Mouse (Mus musculus) heart, postnatal 0 days (tissue): ENCODE data around the gene Ppm1l. TPM values are rescaled to one million over a fixed set of nuclear protein-coding genes. Genes with fewer than 3 reads are reported as not detected.

Source experiments
- ATAC-seq: fragments of 200-750 bp; cut with Nextera tagmentation; 2 replicates; pipeline ENCODE4 v1.8.0; 2017; ENCODE audit warnings: low read depth, moderate number of reproducible peaks, moderate library complexity; ENCODE audit not compliant: insufficient read depth
- DNase-seq: peaks from one replicate; pipeline ENCODE4 v3.0.0-alpha.2; 2016; ENCODE audit warnings: low spot score
- H3K27ac ChIP-seq: fragments of 300-500 bp; sonication (generic); 2 replicates; pipeline ENCODE4 v1.5.1; 2014; ENCODE audit warnings: low read depth, mild to moderate bottlenecking
- H3K27me3 ChIP-seq: fragments of 300-500 bp; sonication (generic); 2 replicates; pipeline ENCODE4 v1.6.1; 2014; ENCODE audit warnings: low read length, mixed read lengths; ENCODE audit not compliant: control insufficient read depth, insufficient read depth
- H3K36me3 ChIP-seq: fragments of 300-500 bp; sonication (generic); replicated peaks from 2 replicates; pipeline ENCODE4 v1.6.1; 2014; ENCODE audit warnings: low read length, mixed read lengths; ENCODE audit not compliant: control insufficient read depth, insufficient read depth
- H3K4me1 ChIP-seq: fragments of 300-500 bp; sonication (generic); 2 replicates; pipeline ENCODE4 v1.6.1; 2014; ENCODE audit warnings: antibody characterized with exemption; ENCODE audit not compliant: control insufficient read depth, insufficient read depth
- H3K4me2 ChIP-seq: fragments of 300-500 bp; sonication (generic); 2 replicates; pipeline ENCODE4 v1.6.1; 2014; ENCODE audit warnings: low read depth, mild to moderate bottlenecking, low read length, moderate library complexity
- H3K4me3 ChIP-seq: fragments of 300-500 bp; sonication (generic); 2 replicates; pipeline ENCODE4 v1.5.1; 2014; ENCODE audit warnings: low read depth, low read length
- H3K9ac ChIP-seq: fragments of 300-500 bp; sonication (generic); replicated peaks from 2 replicates; pipeline ENCODE4 v1.6.1; 2014; ENCODE audit warnings: low read depth, low read length, mixed read lengths
- H3K9me3 ChIP-seq: fragments of 300-500 bp; sonication (generic); replicated peaks from 2 replicates; pipeline ENCODE4 v1.6.1; 2016; ENCODE audit warnings: low read length; ENCODE audit not compliant: control insufficient read depth
- CTCF ChIP-seq: IDR thresholded peaks from 2 replicates; pipeline ENCODE4 v1.5.1; 2016; ENCODE audit warnings: antibody characterized with exemption, control low read depth, low read depth
- EP300 ChIP-seq: IDR thresholded peaks from 2 replicates; pipeline ENCODE4 v1.6.1; 2016; ENCODE audit warnings: antibody characterized with exemption, low read depth
- WGBS: fragments of 180-500 bp; shearing (Covaris S2); extraction: QIAGEN DNeasy Blood & Tissue Kit; methylation state at CpG from one replicate; pipeline ENCODE4 v1.1.7; 2014; 5-methylcytosine and 5-hydroxymethylcytosine counted together
- polyA plus RNA-seq: library from polyadenylated mRNA; unstranded; fragments of >200 nt; fragmentation: Nextera tagmentation; extraction: Ambion mirVana; gene quantifications from 2 replicates; pipeline ENCODE4 v1.2.1, GENCODE M21; 2015
- total RNA-seq: library from RNA; depleted of rRNA; stranded (reverse); fragments of >200 nt; gene quantifications from 2 replicates; pipeline ENCODE4 v1.2.3, GENCODE M21; 2014; ENCODE audit warnings: low replicate concordance

The Ppm1l gene
- total and polyA plus RNA-seq, 2 experiments from 2014 or later = 8.7 to 13.8 TPM

GRCm38 (mm10) chr3:69576715-69577114 is 260.1 kb downstream of the Ppm1l start:
- 65% methylated on average over 3 of the region's 3 CpGs for WGBS
- no peak for DNase-seq
- no peak overlapping the region for H3K9ac ChIP-seq
- no peaks in the 10 kb centered on the region for H3K4me1 ChIP-seq
- H3K4me3 ChIP-seq = no peak overlapping the region
- H3K27me3 ChIP-seq = no peaks in the 10 kb centered on the region
- no peaks in the 10 kb centered on the region for H3K9me3 ChIP-seq
- no peak overlapping the region for H3K4me2 ChIP-seq
- H3K27ac ChIP-seq = no peak overlapping the region
- ATAC-seq = no peak
- TF ChIP-seq EP300 (no peak), CTCF (no peak)
- no peaks in the 10 kb centered on the region for H3K36me3 ChIP-seq

GRCm38 (mm10) chr3:69578791-69579190 is 262.1 kb downstream of the Ppm1l start:
- H3K27me3 ChIP-seq = no peaks in the 10 kb centered on the region
- H3K9ac ChIP-seq = no peak overlapping the region
- no peak overlapping the region for H3K4me3 ChIP-seq
- H3K4me1 ChIP-seq = no peaks in the 10 kb centered on the region
- DNase-seq (no peak), ATAC-seq (no peak)
- no peak overlapping the region for H3K27ac ChIP-seq
- H3K4me2 ChIP-seq = no peak overlapping the region
- TF ChIP-seq CTCF (peak; percentile 24; the same call in 1 of the 2 replicates), EP300 (no peak)
- H3K36me3 ChIP-seq = no peaks in the 10 kb centered on the region
- H3K9me3 ChIP-seq = no peaks in the 10 kb centered on the region
- 90% methylated on average over 1 of the region's 1 CpGs for WGBS

GRCm38 (mm10) chr3:69583798-69584197 is 267.1 kb downstream of the Ppm1l start:
- Histone ChIP-seq H3K27ac (no peak overlapping the region), H3K36me3 (no peaks in the 10 kb centered on the region), H3K4me3 (no peak overlapping the region), H3K4me2 (no peak overlapping the region), H3K9ac (no peak overlapping the region), H3K9me3 (no peaks in the 10 kb centered on the region), H3K27me3 (no peaks in the 10 kb centered on the region), H3K4me1 (peaks cover 9% of the 10 kb centered on the region)
- ATAC-seq (no peak), DNase-seq (no peak)
- TF ChIP-seq CTCF (no peak), EP300 (no peak)
- WGBS = 86% methylated on average over 1 of the region's 1 CpGs

GRCm38 (mm10) chr3:69588101-69588760 is 271.6 kb downstream of the Ppm1l start:
- H3K27ac ChIP-seq = no peak overlapping the region
- peak; percentile 41 for DNase-seq
- H3K9me3 ChIP-seq = no peaks in the 10 kb centered on the region
- H3K9ac ChIP-seq = 0 out of 2 replicates have a peak overlapping the region, but pooled peaks have one; percentile 2
- WGBS = 18% methylated on average over 10 of the region's 10 CpGs
- peak; percentile 62; the same call in 1 of the 2 replicates for ATAC-seq
- H3K4me1 ChIP-seq = peaks cover 9% of the 10 kb centered on the region
- no peaks in the 10 kb centered on the region for H3K36me3 ChIP-seq
- no peaks in the 10 kb centered on the region for H3K27me3 ChIP-seq
- peak overlapping the region; percentile 5; the same call in 1 of the 2 replicates for H3K4me3 ChIP-seq
- TF ChIP-seq CTCF = no peak
- TF ChIP-seq EP300 = no peak
- peak overlapping the region; percentile 50 for H3K4me2 ChIP-seq

- Histone ChIP-seq H3K36me3 (no peaks in the 10 kb centered on the region), H3K9ac (no peak overlapping the region), H3K27ac (no peak overlapping the region), H3K27me3 (no peaks in the 10 kb centered on the region), H3K4me3 (no peak overlapping the region), H3K4me1 (peaks cover 4% of the 10 kb centered on the region), H3K4me2 (no peak overlapping the region), H3K9me3 (no peaks in the 10 kb centered on the region)
- TF ChIP-seq EP300 (no peak), CTCF (no peak)
- DNase-seq (no peak), ATAC-seq (no peak)
- WGBS = 89% methylated on average over 8 of the region's 8 CpGs
Observed at GRCm38 (mm10) chr3:69593426-69593825, 276.8 kb downstream of the Ppm1l start.

- no peak overlapping the region for H3K27ac ChIP-seq
- DNase-seq (no peak), ATAC-seq (no peak)
- H3K4me1 ChIP-seq = peaks cover 2% of the 10 kb centered on the region; the same call in 1 of the 2 replicates
- no peaks in the 10 kb centered on the region for H3K36me3 ChIP-seq
- TF ChIP-seq CTCF = no peak
- TF ChIP-seq EP300 = no peak
- H3K4me3 ChIP-seq = no peak overlapping the region
- H3K27me3 ChIP-seq = 0 out of 2 replicates have a peak, but pooled peaks cover 2% of the 10 kb centered on the region
- no peak overlapping the region for H3K4me2 ChIP-seq
- H3K9me3 ChIP-seq = no peaks in the 10 kb centered on the region
- WGBS = 62% methylated on average over 9 of the region's 9 CpGs
- no peak overlapping the region for H3K9ac ChIP-seq
Observed at GRCm38 (mm10) chr3:69594071-69594470, 277.4 kb downstream of the Ppm1l start.
